Mouse (Mus musculus): ENCODE data around the gene Ankrd34a. TPM values are rescaled to one million over a fixed set of nuclear protein-coding genes. Genes with fewer than 3 reads are reported as not detected.

Gene Ankrd34a
- total and polyA plus RNA-seq, 3 experiments: 0.04 to 0.11 TPM; not detected in 1

DNA sequence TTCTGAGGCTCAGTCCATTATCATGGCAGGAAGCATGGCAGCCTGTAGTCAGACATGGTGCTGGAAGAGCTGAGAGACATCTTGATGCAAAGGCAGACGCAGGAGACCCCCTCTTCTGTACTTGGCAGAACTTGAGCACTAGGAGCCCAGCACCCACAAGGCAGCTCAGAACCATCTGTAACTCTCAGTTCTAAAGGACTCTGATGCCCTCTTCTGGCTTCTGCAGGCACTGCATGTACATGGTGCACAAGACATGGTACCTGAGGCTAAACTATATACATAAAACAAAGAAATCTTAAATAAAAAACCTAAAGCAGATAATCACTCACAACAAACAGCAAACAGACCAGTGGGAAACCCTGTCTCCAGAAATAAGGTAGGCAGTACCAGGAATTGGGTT is 42.8 kb downstream of the Ankrd34a start:
- Histone ChIP-seq H3K27ac (ENCODE audit: insufficient read depth, low read depth) (no peak overlapping the region), H3K27me3 (replicated peaks) (no peaks in the 10 kb centered on the region), H3K36me3 (replicated peaks in 1 of 2; ENCODE audit: control insufficient read depth in 1 of 2, insufficient read depth in 1 of 2, low read length in 1 of 2) (peaks cover 24 to 67% of the 10 kb centered on the region in 2 experiments), H3K4me2 (ENCODE audit: insufficient read depth, low read depth, poor library complexity, severe bottlenecking) (no peak overlapping the region), H3K9me3 (replicated peaks; ENCODE audit: low read length) (no peaks in the 10 kb centered on the region), H3K79me2 (replicated peaks; ENCODE audit: control insufficient read depth, extremely low read depth, insufficient read depth, poor library complexity, severe bottlenecking) (peaks cover 6% of the 10 kb centered on the region; the same call in 1 of the 2 replicates), H3K9ac (ENCODE audit: insufficient read depth, low read depth) (no peak overlapping the region), H3K4me1 (ENCODE audit: control insufficient read depth in 1 of 2, insufficient read depth in 2 of 2) (peaks cover 6 to 21% of the 10 kb centered on the region in 2 experiments), H3K4me3 (replicated peaks in 1 of 3; ENCODE audit: low read depth in 2 of 3, low read length in 2 of 3, poor library complexity in 1 of 3) (no peak overlapping the region)
- in situ Hi-C loops (cut with MboI; ENCODE audit: low pct_ligation_motif_present, low pct_unique_long_range_greater_than_20kb, low sequenced_read_pairs): no loop called here
- TF ChIP-seq CTCF (conservative IDR thresholded peaks at IDR 0.05 in 1 of 2, IDR thresholded peaks at IDR 0.05 in 1 of 2; ENCODE audit: low read depth in 2 of 2, low read length in 2 of 2): peak in 1 of 2 experiments; percentile 83
- TF ChIP-seq RAD21 (IDR thresholded peaks at IDR 0.05; ENCODE audit: low read depth, low read length): peak; percentile 75
- TF ChIP-seq ZMIZ1 (IDR thresholded peaks at IDR 0.05; ENCODE audit: low read depth, low read length): no peak
- TF ChIP-seq E2F4 (IDR thresholded peaks at IDR 0.05; ENCODE audit: insufficient replicate concordance, low read depth, low read length): no peak
- no peak for TF ChIP-seq USF1 (IDR thresholded peaks at IDR 0.05; ENCODE audit: low read depth, low read length)
- no peak for TF ChIP-seq ELF1 (IDR thresholded peaks at IDR 0.05; ENCODE audit: low read depth, low read length)
- no peak for TF ChIP-seq SIN3A (IDR thresholded peaks at IDR 0.05; ENCODE audit: low read length)
- peak; percentile 63 for TF ChIP-seq SMC3 (IDR thresholded peaks at IDR 0.05; ENCODE audit: low read depth, low read length)
- TF ChIP-seq CHD1 (IDR thresholded peaks at IDR 0.05; ENCODE audit: low read depth, low read length): no peak
- peak; percentile 67 for DNase-seq (ENCODE audit: extremely low read depth)
- dilution Hi-C loops (cut with MboI; ENCODE audit: extremely low pct_ligation_motif_present, extremely low pct_unique_long_range_greater_than_20kb, low sequenced_read_pairs): no loop called here

DNA sequence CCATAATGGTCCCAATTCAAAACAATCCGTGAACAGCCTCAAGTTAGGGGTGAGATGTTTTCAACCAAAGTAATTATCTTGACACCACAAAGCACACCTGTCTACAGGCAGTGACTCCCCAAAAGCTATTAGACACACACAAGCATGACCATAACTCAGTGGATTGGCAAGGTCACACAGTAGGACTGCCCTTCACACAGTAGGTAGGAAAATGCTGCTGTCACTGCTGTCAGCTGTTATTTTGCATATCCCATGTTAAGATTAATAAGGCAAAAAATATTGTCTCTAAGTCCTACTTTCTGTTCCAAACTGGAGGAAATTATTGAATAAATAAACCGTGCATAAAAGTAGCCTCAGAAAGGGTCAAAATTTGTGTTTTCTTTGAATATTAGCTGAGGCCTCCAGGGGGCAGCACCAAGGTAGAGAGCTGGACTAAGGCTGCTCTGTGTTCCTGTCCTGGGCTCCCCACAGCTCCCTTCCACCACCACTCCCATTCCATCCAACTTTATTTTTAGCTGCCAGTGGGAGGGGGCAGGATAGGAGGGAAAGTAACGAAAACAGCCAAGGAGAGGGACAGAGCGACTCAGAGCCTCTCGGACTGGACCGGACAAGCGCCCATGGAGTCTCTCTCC is 48.7 kb downstream of the Ankrd34a start, which contains the start of gene Itga10:
TSS of gene Itga10 (plus strand) at position 567 of the 632 bp plus-strand sequence.
- H3K27ac ChIP-seq (ENCODE audit: insufficient read depth, low read depth): no peak within 1 kb of the TSS
- peaks cover 11 to 14% of the 10 kb centered on the region in 2 experiments for H3K4me1 ChIP-seq (ENCODE audit: control insufficient read depth in 1 of 2, insufficient read depth in 2 of 2)
- in situ Hi-C loops (cut with MboI; ENCODE audit: low pct_ligation_motif_present, low pct_unique_long_range_greater_than_20kb, low sequenced_read_pairs): loop anchor here (5.0 kb wide), 1 partner anchor 103 kb away; no protein-coding TSS in a partner anchor
- no peaks in the 10 kb centered on the region for H3K79me2 ChIP-seq (replicated peaks; ENCODE audit: control insufficient read depth, extremely low read depth, insufficient read depth, poor library complexity, severe bottlenecking)
- peak; percentile 39 for DNase-seq (ENCODE audit: extremely low read depth)
- H3K9ac ChIP-seq (ENCODE audit: insufficient read depth, low read depth): no peak within 1 kb of the TSS
- H3K27me3 ChIP-seq (replicated peaks): no peaks in the 10 kb centered on the region
- H3K9me3 ChIP-seq (replicated peaks; ENCODE audit: low read length): no peaks in the 10 kb centered on the region
- no peak within 1 kb of the TSS for H3K4me2 ChIP-seq (ENCODE audit: insufficient read depth, low read depth, poor library complexity, severe bottlenecking)
- TF ChIP-seq POLR2A (IDR thresholded peaks at IDR 0.05; ENCODE audit: low read depth, low read length) (no peak), SMC3 (IDR thresholded peaks at IDR 0.05; ENCODE audit: low read depth, low read length) (peak; percentile 66), HCFC1 (IDR thresholded peaks at IDR 0.05; ENCODE audit: low read depth, low read length) (no peak), CHD1 (IDR thresholded peaks at IDR 0.05; ENCODE audit: low read depth, low read length) (no peak), USF1 (IDR thresholded peaks at IDR 0.05; ENCODE audit: low read depth, low read length) (no peak), JUND (conservative IDR thresholded peaks at IDR 0.05; ENCODE audit: low read depth, low read length) (no peak), MAZ (IDR thresholded peaks at IDR 0.05; ENCODE audit: low read depth, low read length) (no peak), USF2 (conservative IDR thresholded peaks at IDR 0.05; ENCODE audit: low read depth, low read length) (no peak), ETS1 (conservative IDR thresholded peaks at IDR 0.05; ENCODE audit: low read depth, low read length) (no peak), CHD2 (IDR thresholded peaks at IDR 0.05; ENCODE audit: low read length) (no peak), NELFE (IDR thresholded peaks at IDR 0.05; ENCODE audit: low read depth, low read length) (no peak), E2F4 (IDR thresholded peaks at IDR 0.05; ENCODE audit: insufficient replicate concordance, low read depth, low read length) (no peak), PAX5 (IDR thresholded peaks at IDR 0.05; ENCODE audit: low read length) (no peak), MAFK (IDR thresholded peaks at IDR 0.05; ENCODE audit: insufficient replicate concordance, low read length) (no peak), TCF12 (IDR thresholded peaks at IDR 0.05; ENCODE audit: low read depth, low read length) (no peak), NRF1 (IDR thresholded peaks at IDR 0.05; ENCODE audit: low read depth, low read length) (no peak), MXI1 (IDR thresholded peaks at IDR 0.05; ENCODE audit: low read depth, low read length) (no peak), RAD21 (IDR thresholded peaks at IDR 0.05; ENCODE audit: low read depth, low read length) (peak; percentile 36), CTCF (conservative IDR thresholded peaks at IDR 0.05 in 1 of 2, IDR thresholded peaks at IDR 0.05 in 1 of 2; ENCODE audit: low read depth in 2 of 2, low read length in 2 of 2) (peak; percentile 24 to 73; a peak in 2 of 4 replicates), ZKSCAN1 (IDR thresholded peaks at IDR 0.05; ENCODE audit: borderline replicate concordance, low read depth, low read length) (peak; percentile 99)
- H3K4me3 ChIP-seq (replicated peaks in 1 of 3; ENCODE audit: low read depth in 2 of 3, low read length in 2 of 3, poor library complexity in 1 of 3): no peak within 1 kb of the TSS
- peaks cover 21 to 79% of the 10 kb centered on the region in 2 experiments for H3K36me3 ChIP-seq (replicated peaks in 1 of 2; ENCODE audit: control insufficient read depth in 1 of 2, insufficient read depth in 1 of 2, low read length in 1 of 2)
- dilution Hi-C loops (cut with MboI; ENCODE audit: extremely low pct_ligation_motif_present, extremely low pct_unique_long_range_greater_than_20kb, low sequenced_read_pairs): no loop called here

Data from CH12.LX (cell line).